Mouse (Mus musculus) liver, embryonic 11.5 days (tissue): ENCODE data around the gene Tcte1. TPM values are rescaled to one million over a fixed set of nuclear protein-coding genes. Genes with fewer than 3 reads are reported as not detected.
A peak's percentile ranks its signal among the peaks of the same experiment; 100 is the strongest.

Source experiments
- ATAC-seq: fragments of 200-750 bp; cut with Nextera tagmentation; replicated peaks from 2 replicates; pipeline ENCODE4 v1.8.0; 2017; ENCODE audit warnings: moderate number of reproducible peaks, mild to moderate bottlenecking, moderate TSS enrichment, moderate library complexity; ENCODE audit not compliant: low FRiP score
- DNase-seq: peaks from one replicate; pipeline ENCODE4 v3.0.0-alpha.2; 2017; ENCODE audit warnings: low spot score
- H3K27ac ChIP-seq: fragments of 300-500 bp; sonication (generic); 2 replicates; pipeline ENCODE4 v1.5.1; 2014; ENCODE audit warnings: mild to moderate bottlenecking, low read depth, low read length, control low read depth
- H3K27me3 ChIP-seq: fragments of 300-500 bp; sonication (generic); replicated peaks from 2 replicates; pipeline ENCODE4 v1.6.1; 2014; ENCODE audit warnings: low read length, mixed read lengths; ENCODE audit not compliant: control insufficient read depth, insufficient read depth
- H3K36me3 ChIP-seq: fragments of 300-500 bp; sonication (generic); 2 replicates; pipeline ENCODE4 v1.6.1; 2014; ENCODE audit warnings: mild to moderate bottlenecking, low read length, moderate library complexity, mixed read lengths; ENCODE audit not compliant: control insufficient read depth, insufficient read depth
- H3K4me1 ChIP-seq: fragments of 300-500 bp; sonication (generic); replicated peaks from 2 replicates; pipeline ENCODE4 v1.6.1; 2014; ENCODE audit warnings: low read length, mixed read lengths; ENCODE audit not compliant: control insufficient read depth, insufficient read depth
- H3K4me2 ChIP-seq: fragments of 300-500 bp; sonication (generic); 2 replicates; pipeline ENCODE4 v1.6.1; 2014; ENCODE audit warnings: mild to moderate bottlenecking, control low read depth, moderate library complexity
- H3K4me3 ChIP-seq: fragments of 300-500 bp; sonication (generic); 2 replicates; pipeline ENCODE4 v1.5.1; 2014; ENCODE audit warnings: low read depth, low read length, control low read depth
- H3K9ac ChIP-seq: fragments of 300-500 bp; sonication (generic); 2 replicates; pipeline ENCODE4 v1.6.1; 2014; ENCODE audit warnings: low read depth, low read length, control low read depth
- H3K9me3 ChIP-seq: fragments of 300-500 bp; sonication (generic); 2 replicates; pipeline ENCODE4 v1.6.1; 2016; ENCODE audit warnings: low read length, inconsistent platforms, mixed read lengths; ENCODE audit not compliant: control insufficient read depth
- WGBS: fragments of 180-500 bp; shearing (Covaris S2); extraction: QIAGEN DNeasy Blood & Tissue Kit; methylation state at CpG from one replicate; pipeline ENCODE4 v1.1.7; 2014; 5-methylcytosine and 5-hydroxymethylcytosine counted together
- polyA plus RNA-seq: library from polyadenylated mRNA; unstranded; fragments of >200 nt; fragmentation: Nextera tagmentation; extraction: Ambion mirVana; gene quantifications from 2 replicates; pipeline ENCODE4 v1.2.1, GENCODE M21; 2014

Gene Tcte1
- polyA plus RNA-seq, 1 experiment from 2014 or later, result 0.23 TPM

GRCm38 (mm10) chr17:45559732-45560525, 36.7 kb downstream of the Tcte1 start:
- DNase-seq (no peak), ATAC-seq (no peak)
- Histone ChIP-seq H3K9me3 (no peaks in the 10 kb centered on the region), H3K27ac (no peak overlapping the region), H3K36me3 (no peaks in the 10 kb centered on the region), H3K4me2 (no peak overlapping the region), H3K4me3 (no peak overlapping the region), H3K9ac (no peak overlapping the region), H3K27me3 (peaks cover 12% of the 10 kb centered on the region), H3K4me1 (peaks cover 16% of the 10 kb centered on the region)
- WGBS, result 87% methylated on average over 15 of the region's 15 CpGs

- Histone ChIP-seq H3K9me3 (no peaks in the 10 kb centered on the region), H3K36me3 (peaks cover 21% of the 10 kb centered on the region), H3K4me1 (peaks cover 21% of the 10 kb centered on the region), H3K4me3 (no peak overlapping the region), H3K4me2 (peak overlapping the region; percentile 99; the same call in 1 of the 2 replicates), H3K9ac (no peak overlapping the region), H3K27ac (no peak overlapping the region), H3K27me3 (no peaks in the 10 kb centered on the region)
- no peak for ATAC-seq
- DNase-seq, result no peak
- WGBS, result 73% methylated on average over 12 of the region's 12 CpGs
These were observed 40.0 kb downstream of the Tcte1 start for GRCm38 (mm10) chr17:45563216-45563615.

- peaks cover 28% of the 10 kb centered on the region for H3K36me3 ChIP-seq
- ATAC-seq, result peak; percentile 76
- peak within 1 kb of the TSS; percentile 88 for H3K27ac ChIP-seq
- DNase-seq, result peak; percentile 91
- H3K9me3 ChIP-seq, result no peaks in the 10 kb centered on the region
- 1% methylated on average over 54 of the region's 61 CpGs for WGBS
- H3K27me3 ChIP-seq, result no peaks in the 10 kb centered on the region
- H3K9ac ChIP-seq, result peak within 1 kb of the TSS; percentile 97
- peaks cover 23% of the 10 kb centered on the region for H3K4me1 ChIP-seq
- peak within 1 kb of the TSS; percentile 99 for H3K4me2 ChIP-seq
- H3K4me3 ChIP-seq, result peak within 1 kb of the TSS; percentile 98
These were observed 40.7 kb downstream of the Tcte1 start, which contains the start of gene Slc35b2 for GRCm38 (mm10) chr17:45563655-45564530. Gene Slc35b2 (plus strand): TSS chr17:45563874.

- peak overlapping the region; percentile 88; the same call in 1 of the 2 replicates for H3K27ac ChIP-seq
- peaks cover 35% of the 10 kb centered on the region for H3K36me3 ChIP-seq
- H3K4me2 ChIP-seq, result peak overlapping the region; percentile 99
- DNase-seq (no peak), ATAC-seq (no peak; the same call in 1 of the 2 replicates)
- peak overlapping the region; percentile 98 for H3K4me3 ChIP-seq
- WGBS, result 13% methylated on average over 18 of the region's 18 CpGs
- no peaks in the 10 kb centered on the region for H3K27me3 ChIP-seq
- peaks cover 30% of the 10 kb centered on the region for H3K4me1 ChIP-seq
- H3K9ac ChIP-seq, result peak overlapping the region; percentile 97
- no peaks in the 10 kb centered on the region for H3K9me3 ChIP-seq
These were observed 41.4 kb downstream of the Tcte1 start for GRCm38 (mm10) chr17:45564531-45565084.

- ATAC-seq, result no peak
- Histone ChIP-seq H3K27me3 (no peaks in the 10 kb centered on the region), H3K27ac (no peak overlapping the region), H3K36me3 (peaks cover 40% of the 10 kb centered on the region), H3K9ac (peak overlapping the region; percentile 97), H3K9me3 (no peaks in the 10 kb centered on the region), H3K4me3 (peak overlapping the region; percentile 98), H3K4me1 (peaks cover 32% of the 10 kb centered on the region), H3K4me2 (peak overlapping the region; percentile 99)
- DNase-seq, result no peak
- WGBS, result 94% methylated on average over 11 of the region's 11 CpGs
These were observed 41.9 kb downstream of the Tcte1 start for GRCm38 (mm10) chr17:45565103-45565502.

- H3K27me3 ChIP-seq, result no peaks in the 10 kb centered on the region
- 72% methylated on average over 1 of the region's 1 CpGs for WGBS
- H3K4me3 ChIP-seq, result 0 out of 2 replicates have a peak overlapping the region, but pooled peaks have one; percentile 2
- DNase-seq, result no peak
- peaks cover 39% of the 10 kb centered on the region for H3K4me1 ChIP-seq
- no peak for ATAC-seq
- H3K9me3 ChIP-seq, result no peaks in the 10 kb centered on the region
- peaks cover 49% of the 10 kb centered on the region for H3K36me3 ChIP-seq
- H3K4me2 ChIP-seq, result no peak overlapping the region
- peak overlapping the region; percentile 19; the same call in 1 of the 2 replicates for H3K27ac ChIP-seq
- H3K9ac ChIP-seq, result no peak overlapping the region
These were observed 42.8 kb downstream of the Tcte1 start for GRCm38 (mm10) chr17:45566031-45566359.

- WGBS, result 64% methylated on average over 18 of the region's 18 CpGs
- Histone ChIP-seq H3K27ac (peak overlapping the region; percentile 23; the same call in 1 of the 2 replicates), H3K4me3 (peak overlapping the region; percentile 24), H3K4me2 (no peak overlapping the region), H3K9ac (no peak overlapping the region), H3K4me1 (peaks cover 44% of the 10 kb centered on the region), H3K36me3 (peaks cover 55% of the 10 kb centered on the region), H3K27me3 (no peaks in the 10 kb centered on the region), H3K9me3 (no peaks in the 10 kb centered on the region)
- ATAC-seq (peak; percentile 46), DNase-seq (no peak)
These were observed 43.3 kb downstream of the Tcte1 start for GRCm38 (mm10) chr17:45566360-45567161.

- H3K27me3 ChIP-seq, result no peaks in the 10 kb centered on the region
- no peak overlapping the region for H3K4me3 ChIP-seq
- H3K4me1 ChIP-seq, result peaks cover 47% of the 10 kb centered on the region
- WGBS, result 26% methylated on average over 4 of the region's 4 CpGs
- H3K4me2 ChIP-seq, result 0 out of 2 replicates have a peak overlapping the region, but pooled peaks have one; percentile 3
- ATAC-seq, result peak; percentile 31
- DNase-seq, result no peak
- H3K27ac ChIP-seq, result peak overlapping the region; percentile 23; the same call in 1 of the 2 replicates
- H3K36me3 ChIP-seq, result peaks cover 57% of the 10 kb centered on the region
- no peaks in the 10 kb centered on the region for H3K9me3 ChIP-seq
- no peak overlapping the region for H3K9ac ChIP-seq
These were observed 43.9 kb downstream of the Tcte1 start for GRCm38 (mm10) chr17:45567162-45567601.
